Mouse (Mus musculus) MEL-GATA-1-ER (cell line): Measurements from ENCODE around the gene Sphk2.

Experiments
- DNase-seq: peaks from one replicate; pipeline ENCODE4 v3.0.0-alpha.2; 2012; ENCODE audit warnings: low read depth; ENCODE audit errors: extremely low read depth

Sphk2 gene

DNA sequence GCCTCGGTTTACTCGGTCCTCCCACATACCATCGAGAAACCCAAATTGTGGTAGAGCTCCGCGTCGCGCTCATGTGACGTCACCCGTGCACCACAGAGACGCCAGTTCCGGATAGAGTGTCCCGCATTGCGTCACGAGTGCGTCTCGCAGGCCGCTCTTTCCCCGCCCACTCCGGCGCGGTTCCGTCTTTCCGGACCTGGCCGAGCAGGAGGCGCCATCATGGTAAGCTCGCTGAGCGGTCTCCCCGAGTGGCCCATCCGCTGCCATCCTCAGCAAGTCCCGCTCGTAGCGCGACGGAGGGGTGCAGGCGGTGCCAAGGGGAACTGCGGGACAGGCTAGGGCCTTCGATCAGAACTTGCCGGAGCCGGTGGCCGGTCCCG lies at the start of gene Sphk2:
Gene Sphk2 (minus strand): TSS at position 85 of the 380 bp plus-strand sequence.
- peak; percentile 93 for DNase-seq

DNA sequence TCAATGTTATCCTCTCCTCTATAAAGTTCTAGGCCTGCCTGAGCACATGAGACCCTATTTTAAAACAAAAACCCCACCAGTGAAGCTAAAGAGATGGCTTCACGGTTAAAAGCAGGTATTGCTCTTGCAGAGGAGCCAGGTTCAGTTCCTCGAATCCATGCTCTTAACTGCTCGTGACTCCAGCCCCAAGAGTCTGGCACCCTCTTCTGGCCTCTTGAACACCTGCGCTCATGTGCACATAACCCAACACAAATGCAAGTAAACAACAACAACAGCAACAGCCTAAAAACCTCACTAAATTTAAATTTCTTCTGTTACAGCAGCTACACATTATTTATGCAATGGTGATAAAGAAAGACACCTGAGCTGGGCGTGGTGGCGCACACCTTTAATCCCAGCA lies 49.7 kb upstream of the Sphk2 start:
- DNase-seq, result no peak

DNA sequence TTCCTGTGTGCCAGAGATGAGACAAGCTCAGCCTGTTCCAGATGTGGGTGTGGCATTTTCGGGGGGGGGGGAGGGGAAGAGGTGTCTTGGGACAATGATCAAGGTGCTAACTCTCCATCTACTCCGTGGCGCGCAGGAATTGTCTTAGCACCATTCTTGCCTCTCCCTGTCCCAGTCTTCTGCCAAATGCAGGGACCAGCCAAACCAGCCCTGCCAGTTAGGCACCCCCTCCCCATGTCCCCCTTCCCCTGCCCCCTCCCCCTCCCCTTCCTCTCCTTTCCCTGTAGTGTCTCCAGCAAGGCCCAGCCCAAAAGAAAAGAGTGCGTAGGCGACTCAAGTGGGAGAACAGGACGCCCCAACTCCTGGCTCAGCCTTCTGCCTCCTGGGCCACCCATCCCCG lies 49.0 kb upstream of the Sphk2 start:
- DNase-seq, result no peak

- no peak for DNase-seq
These were observed 48.2 kb upstream of the Sphk2 start for GRCm38 (mm10) chr7:45765995-45766394.

DNA sequence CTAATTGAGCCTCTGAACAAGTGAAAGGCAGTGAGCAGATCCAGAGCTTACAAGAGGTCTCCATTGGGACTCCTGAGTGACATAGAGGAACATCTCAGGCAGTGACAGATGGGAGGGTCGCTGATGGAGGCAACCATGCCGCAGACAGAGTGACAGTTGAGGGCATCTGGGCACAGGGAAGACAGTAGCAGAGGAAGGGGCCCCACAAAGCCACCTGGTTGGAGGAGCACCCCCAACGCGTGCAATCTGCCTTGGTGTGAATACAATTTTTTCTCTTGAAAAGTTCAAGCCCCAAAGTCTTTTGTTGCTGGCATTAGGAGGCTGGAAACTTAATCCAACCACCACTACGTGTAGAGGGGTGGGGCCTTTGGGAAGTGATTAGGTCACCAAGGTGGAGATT lies 42.3 kb upstream of the Sphk2 start:
- no peak for DNase-seq

GRCm38 (mm10) chr7:45759400-45759799 lies 41.6 kb upstream of the Sphk2 start:
- no peak for DNase-seq

GRCm38 (mm10) chr7:45755703-45756102 lies 37.9 kb upstream of the Sphk2 start:
- no peak for DNase-seq

- DNase-seq, result no peak
These were observed 32.4 kb upstream of the Sphk2 start for GRCm38 (mm10) chr7:45750162-45750561.

DNA sequence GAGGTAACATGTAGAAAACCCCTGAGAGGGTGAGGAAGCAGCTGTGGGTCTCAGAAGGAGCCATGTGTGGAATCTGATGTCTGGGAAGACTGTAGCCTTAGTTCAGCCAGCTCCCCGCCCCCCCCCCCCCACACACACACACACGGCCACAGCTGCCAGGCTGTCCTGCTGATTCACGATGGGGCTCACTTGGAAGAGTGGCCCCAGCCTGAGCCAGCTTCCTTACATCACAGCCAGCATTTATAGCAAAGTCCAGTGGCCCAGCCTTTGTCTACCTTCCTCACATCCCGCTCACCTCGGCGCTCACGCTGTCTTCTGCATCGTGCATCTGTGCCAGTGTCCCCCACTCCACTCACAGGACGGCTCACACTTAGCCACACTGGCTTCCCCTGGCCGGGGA lies 31.6 kb upstream of the Sphk2 start:
- no peak for DNase-seq

DNA sequence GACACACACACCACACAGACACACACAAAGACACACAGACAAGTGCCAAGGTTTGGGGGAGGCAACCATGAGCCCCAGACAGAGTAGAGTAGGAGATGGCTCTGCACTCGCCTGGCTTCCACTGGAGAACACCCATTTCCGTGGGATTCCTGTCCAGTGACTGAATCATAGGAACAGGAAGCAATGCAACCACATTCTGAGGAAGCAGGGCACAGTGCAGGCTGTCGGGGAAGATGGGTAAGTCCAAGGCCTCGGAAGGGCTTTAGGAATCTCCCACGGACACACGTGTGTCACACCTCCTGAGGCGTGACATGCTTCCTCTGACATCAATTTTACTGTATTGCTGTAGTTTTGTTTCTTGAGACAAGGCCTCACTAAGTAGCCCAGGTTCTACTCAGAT lies 30.3 kb upstream of the Sphk2 start:
- DNase-seq, result no peak

- no peak for DNase-seq
These were observed 29.6 kb upstream of the Sphk2 start for GRCm38 (mm10) chr7:45747450-45747849.

- no peak for DNase-seq
These were observed 28.7 kb upstream of the Sphk2 start for GRCm38 (mm10) chr7:45746518-45746917.

DNA sequence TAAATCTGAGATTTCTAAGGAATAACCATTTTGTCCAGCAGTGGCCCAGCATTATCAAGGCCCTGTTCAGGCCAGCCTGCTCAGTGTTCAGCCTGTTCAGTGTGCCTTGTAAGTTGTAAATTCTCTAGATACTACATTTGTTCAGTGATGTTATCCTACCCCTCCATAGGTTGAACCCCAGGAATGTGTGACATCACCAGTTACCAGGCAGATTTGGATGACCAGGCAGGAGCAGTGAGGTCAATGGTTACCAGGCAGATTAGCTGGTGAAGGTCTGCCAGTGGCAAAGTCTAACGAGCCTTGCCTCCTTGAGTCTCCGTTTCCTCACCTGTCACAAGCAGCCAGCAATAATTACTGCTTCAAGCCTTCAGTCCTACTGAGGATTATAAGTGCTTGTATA lies 26.6 kb upstream of the Sphk2 start:
- DNase-seq, result peak; percentile 49

DNA sequence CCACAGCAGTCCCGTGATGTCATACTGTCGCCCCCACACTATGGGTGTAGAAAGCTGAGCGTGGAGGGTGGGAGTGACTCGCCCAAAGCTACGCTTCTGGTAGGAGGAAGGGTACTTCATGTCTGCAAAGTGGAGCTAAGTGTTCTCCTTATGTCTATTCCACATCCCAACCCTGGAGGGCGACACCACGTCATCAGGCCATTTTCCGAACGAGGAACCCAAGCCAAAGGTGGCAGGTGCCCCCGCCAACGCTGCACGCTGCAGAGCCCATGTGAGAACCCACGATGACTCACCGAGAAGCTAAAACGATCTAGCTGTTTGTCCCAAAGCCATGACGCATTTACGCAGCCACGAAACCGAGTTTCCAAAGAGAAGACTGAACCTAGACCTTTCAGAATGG lies 24.5 kb upstream of the Sphk2 start:
- DNase-seq, result no peak

GRCm38 (mm10) chr7:45741777-45742176 lies 24.0 kb upstream of the Sphk2 start:
- no peak for DNase-seq

DNA sequence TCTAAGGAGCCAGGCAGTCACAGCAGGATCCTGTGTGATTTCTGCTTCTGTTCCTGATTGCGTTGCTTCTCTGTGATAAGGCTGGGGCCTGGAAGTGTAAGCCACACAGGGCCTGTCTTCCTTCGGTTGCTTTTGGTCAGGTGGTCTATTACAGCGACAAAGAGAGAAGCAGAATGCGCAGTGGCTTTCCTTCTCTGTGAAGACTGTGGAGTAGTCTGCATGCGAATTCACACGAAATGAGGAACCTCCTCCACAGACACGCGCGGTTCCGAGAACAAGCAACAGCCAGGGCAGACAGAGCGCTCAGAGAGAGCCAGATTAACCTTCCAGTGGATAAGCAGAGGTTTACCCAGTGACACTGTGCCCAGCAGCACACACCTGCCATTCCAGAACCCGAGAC lies 23.5 kb upstream of the Sphk2 start:
- DNase-seq, result peak; percentile 30

- DNase-seq, result peak; percentile 39
These were observed 22.0 kb upstream of the Sphk2 start for GRCm38 (mm10) chr7:45739820-45740219.

GRCm38 (mm10) chr7:45739162-45739763 lies 21.5 kb upstream of the Sphk2 start:
- DNase-seq, result peak; percentile 57

DNA sequence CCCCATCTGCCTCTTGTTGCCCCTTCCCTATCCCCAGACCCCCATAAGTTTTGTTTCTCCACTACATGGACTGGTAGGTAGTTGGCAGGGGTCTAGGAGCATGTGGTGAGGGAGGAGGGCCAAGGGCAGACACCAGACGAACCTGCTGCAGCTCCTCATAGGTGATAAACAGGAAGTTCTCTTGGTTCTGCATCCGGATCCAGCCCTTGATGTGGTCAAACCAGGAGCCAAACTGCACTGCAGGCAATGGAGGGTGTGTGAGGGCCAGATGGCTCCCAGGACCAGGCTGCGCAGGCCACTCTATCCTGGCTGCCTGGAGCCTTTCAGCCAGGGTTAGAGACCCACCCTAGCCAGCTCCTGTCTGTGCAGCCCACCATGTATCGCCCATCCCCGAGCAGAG lies 15.7 kb upstream of the Sphk2 start:
- DNase-seq, result no peak

DNA sequence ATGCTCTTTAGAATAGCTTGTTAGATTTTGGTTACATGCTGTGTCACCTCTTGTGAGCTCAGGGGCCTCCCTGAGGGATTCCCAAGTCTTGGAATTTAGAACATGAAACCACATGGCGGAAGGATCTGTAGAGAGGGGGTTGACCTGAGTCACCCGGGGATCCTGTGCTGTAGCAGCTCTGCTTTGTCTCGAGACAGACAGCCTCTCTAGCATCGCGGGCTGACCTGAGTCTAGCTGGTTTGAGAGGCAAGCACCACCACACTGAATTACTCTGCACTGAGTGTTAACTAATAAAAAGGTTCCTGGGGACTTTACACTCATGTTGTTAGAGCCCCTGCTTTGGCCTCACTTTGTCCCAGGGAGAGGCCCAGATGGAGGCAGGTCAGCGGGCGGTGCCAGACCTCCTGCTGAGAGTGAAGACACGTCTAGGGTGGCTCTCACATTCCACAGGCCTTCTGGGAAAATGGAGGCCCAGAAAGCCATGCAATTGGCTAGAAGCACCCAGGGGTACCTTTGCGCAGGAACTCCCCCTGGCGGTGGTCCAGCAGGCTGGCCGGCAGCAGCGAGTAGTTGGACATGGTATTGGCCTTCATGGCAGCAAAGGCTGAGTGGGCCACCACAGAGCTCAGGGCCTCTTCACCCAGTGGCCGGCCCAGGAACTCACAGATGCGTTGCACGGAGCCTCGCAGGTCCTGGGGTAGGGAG lies 13.1 kb upstream of the Sphk2 start:
- DNase-seq, result no peak

- DNase-seq, result no peak
These were observed 9.8 kb upstream of the Sphk2 start for GRCm38 (mm10) chr7:45727625-45728024.

GRCm38 (mm10) chr7:45726419-45726818 lies 8.6 kb upstream of the Sphk2 start:
- no peak for DNase-seq

DNA sequence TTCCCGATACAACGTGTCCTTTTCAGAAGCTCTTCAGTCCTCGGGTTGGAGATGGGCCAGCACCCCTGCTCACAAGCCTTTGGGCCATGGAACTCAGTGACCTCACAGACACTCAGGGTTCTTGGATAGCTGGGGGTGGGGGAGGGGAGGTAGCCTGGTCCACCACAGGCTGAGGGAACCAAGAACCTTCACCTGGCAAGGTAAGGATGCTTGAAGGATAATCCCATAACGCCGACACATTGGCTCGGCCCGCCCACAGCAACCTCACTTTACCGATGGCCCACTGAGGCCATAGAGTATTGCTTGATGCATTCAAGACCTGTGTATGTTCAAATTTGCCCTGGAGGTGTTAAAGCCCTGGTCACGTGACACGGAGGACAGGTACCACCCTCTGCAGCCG lies 7.9 kb upstream of the Sphk2 start, which contains the start of gene Spaca4:
Gene Spaca4 (minus strand): TSS at position 101 of the 400 bp plus-strand sequence.
- no peak for DNase-seq
